In the genomic region with DNA sequence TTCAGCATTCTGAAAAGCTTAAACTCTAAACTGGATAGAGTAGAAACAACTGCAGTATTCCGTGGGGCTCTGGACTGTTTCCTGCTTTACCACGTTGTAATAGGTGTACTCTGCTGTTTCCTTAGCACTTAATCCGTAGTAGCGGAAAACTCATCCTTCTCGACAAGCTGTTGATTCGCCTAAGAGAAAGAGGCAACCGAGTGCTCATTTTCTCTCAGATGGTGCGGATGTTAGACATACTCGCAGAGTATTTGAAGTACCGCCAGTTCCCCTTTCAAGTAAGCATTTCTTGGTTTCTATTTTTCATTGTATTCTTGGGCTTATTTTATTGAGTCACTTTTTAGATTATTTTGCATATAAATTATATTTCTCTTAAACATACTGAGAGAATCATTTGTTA, we compare ENCODE assay signal across 25 mouse cellular contexts. TPM values are rescaled to one million over a fixed set of nuclear protein-coding genes. Genes with fewer than 3 reads are reported as not detected.
DNase-seq lines count a peak whose midpoint lies in the region; ATAC-seq and TF ChIP-seq lines count a peak whose summit lies in the region.
"Had no signal": no experiment of that assay in that cellular context is flagged by ENCODE, and none has a peak within 500 bp of the region (broad histone marks: within the 10 kb centered on the region; RNA-seq: fewer than 3 reads in every experiment).

No protein-coding gene starts in this region.

- H3K27ac ChIP-seq in heart, adult 2 months = peak overlapping the region; percentile 6
- 0 out of 2 replicates have a peak overlapping the region, but pooled peaks have one; percentile 41 for H3K27ac ChIP-seq in heart, postnatal 0 days (ENCODE audit: low read depth)
- H3K27ac ChIP-seq in stomach, postnatal 0 days (replicated peaks) = no peak overlapping the region
- H3K27ac ChIP-seq: forebrain, embryonic 13.5 days; left cerebral cortex, adult 2 months; limb, embryonic 12.5 days; liver, embryonic 15.5 days; midbrain, embryonic 15.5 days; neural tube, embryonic 12.5 days had no signal

- WGBS in heart, adult 2 months = 63% methylated on average over 10 of the region's 10 CpGs
- 79% methylated on average over 10 of the region's 10 CpGs for WGBS in heart, postnatal 0 days
- 86% methylated on average over 10 of the region's 10 CpGs for WGBS in stomach, postnatal 0 days

- no peak for TF ChIP-seq CTCF in heart, adult 2 months (IDR thresholded peaks at IDR 0.05)
- no peak for TF ChIP-seq CTCF in heart, postnatal 0 days (IDR thresholded peaks at IDR 0.05; ENCODE audit: low read depth)
- TF ChIP-seq CTCF in stomach, postnatal 0 days (IDR thresholded peaks at IDR 0.05; ENCODE audit: low read depth) = no peak

- DNase-seq in heart, adult 2 months = no peak
- DNase-seq in heart, adult 8-10 months (ENCODE audit: low spot score) = no peak
- no peak for DNase-seq in heart, postnatal 0 days (ENCODE audit: low spot score)
- no peak for DNase-seq in heart, adult 9 months (ENCODE audit: low spot score in 2 of 2)
- DNase-seq in stomach, postnatal 0 days (ENCODE audit: low spot score) = no peak
- no peak for DNase-seq in neural tube, embryonic 10.5 days (ENCODE audit: extremely low spot score, low spot score)
- DNase-seq: cerebellum, adult 18-20 months; cerebellum, postnatal 10 days; gastrocnemius, postnatal 10 days; kidney, adult 9 months; kidney, postnatal 10 days; lung, embryonic 14.5 days; lung, postnatal 14 days; right cerebral cortex, adult 18-20 months; right cerebral cortex, postnatal 4 days had no signal

- H3K4me2 ChIP-seq in heart, postnatal 0 days (ENCODE audit: low read depth, low read length) = no peak overlapping the region
- H3K4me2 ChIP-seq in stomach, postnatal 0 days (replicated peaks; ENCODE audit: low read depth) = no peak overlapping the region
- H3K4me2 ChIP-seq: forebrain, embryonic 13.5 days; limb, embryonic 12.5 days; liver, embryonic 15.5 days; lung, embryonic 14.5 days; midbrain, embryonic 15.5 days; neural tube, embryonic 12.5 days had no signal

- no peaks in the 10 kb centered on the region for H3K9me3 ChIP-seq in heart, postnatal 0 days (replicated peaks; ENCODE audit: control insufficient read depth, low read length)
- no peaks in the 10 kb centered on the region for H3K9me3 ChIP-seq in stomach, postnatal 0 days (ENCODE audit: control insufficient read depth, low read length)
- H3K9me3 ChIP-seq: forebrain, embryonic 13.5 days; limb, embryonic 12.5 days; liver, embryonic 15.5 days; midbrain, embryonic 15.5 days; neural tube, embryonic 12.5 days had no signal

- H3K27me3 ChIP-seq in heart, adult 2 months (ENCODE audit: control insufficient read depth, insufficient read depth, low read length) = no peaks in the 10 kb centered on the region
- no peaks in the 10 kb centered on the region for H3K27me3 ChIP-seq in heart, postnatal 0 days (ENCODE audit: control insufficient read depth, insufficient read depth, low read length)
- no peaks in the 10 kb centered on the region for H3K27me3 ChIP-seq in stomach, postnatal 0 days (ENCODE audit: control insufficient read depth, insufficient read depth, low read length)
- H3K27me3 ChIP-seq: forebrain, embryonic 13.5 days; limb, embryonic 12.5 days; liver, embryonic 15.5 days; midbrain, embryonic 15.5 days; neural tube, embryonic 12.5 days had no signal

- H3K36me3 ChIP-seq in heart, adult 2 months (ENCODE audit: control insufficient read depth, insufficient read depth, low read length) = peaks cover 3% of the 10 kb centered on the region
- peaks cover 51% of the 10 kb centered on the region for H3K36me3 ChIP-seq in heart, postnatal 0 days (replicated peaks; ENCODE audit: control insufficient read depth, insufficient read depth, low read length)
- peaks cover 14% of the 10 kb centered on the region for H3K36me3 ChIP-seq in stomach, postnatal 0 days (ENCODE audit: control insufficient read depth, insufficient read depth, low read length)

- H3K79me2 ChIP-seq in heart, adult 2 months (replicated peaks; ENCODE audit: control insufficient read depth, insufficient read depth, low read length) = no peaks in the 10 kb centered on the region

- no peak overlapping the region for H3K9ac ChIP-seq in heart, adult 2 months (ENCODE audit: low read depth, low read length)
- H3K9ac ChIP-seq in heart, postnatal 0 days (replicated peaks; ENCODE audit: low read depth, low read length) = no peak overlapping the region
- no peak overlapping the region for H3K9ac ChIP-seq in stomach, postnatal 0 days (ENCODE audit: low read length)
- H3K9ac ChIP-seq: forebrain, embryonic 13.5 days; limb, embryonic 12.5 days; liver, embryonic 15.5 days; lung, embryonic 14.5 days; midbrain, embryonic 15.5 days; neural tube, embryonic 12.5 days had no signal

- TF ChIP-seq POLR2A in heart, adult 2 months (IDR thresholded peaks at IDR 0.05; ENCODE audit: insufficient read depth, low read depth, low read length) = no peak

- no peaks in the 10 kb centered on the region; the same call in 1 of the 2 replicates for H3K4me1 ChIP-seq in heart, adult 2 months (ENCODE audit: control insufficient read depth, insufficient read depth, low read length)
- no peaks in the 10 kb centered on the region for H3K4me1 ChIP-seq in heart, postnatal 0 days (ENCODE audit: control insufficient read depth, insufficient read depth)
- H3K4me1 ChIP-seq in stomach, postnatal 0 days (replicated peaks; ENCODE audit: control insufficient read depth, insufficient read depth) = no peaks in the 10 kb centered on the region
- H3K4me1 ChIP-seq: forebrain, embryonic 13.5 days; liver, embryonic 15.5 days; midbrain, embryonic 15.5 days; neural tube, embryonic 12.5 days had no signal

- no peak overlapping the region for H3K4me3 ChIP-seq in heart, adult 2 months
- no peak overlapping the region for H3K4me3 ChIP-seq in heart, postnatal 0 days (ENCODE audit: low read depth, low read length)
- H3K4me3 ChIP-seq in stomach, postnatal 0 days (ENCODE audit: low read depth, low read length) = no peak overlapping the region
- H3K4me3 ChIP-seq: forebrain, embryonic 13.5 days; left cerebral cortex, adult 2 months; limb, embryonic 12.5 days; liver, embryonic 15.5 days; midbrain, embryonic 15.5 days; neural tube, embryonic 12.5 days had no signal

- TF ChIP-seq EP300 in heart, adult 2 months (IDR thresholded peaks at IDR 0.05; ENCODE audit: insufficient read depth, low read depth, low read length) = no peak
- TF ChIP-seq EP300 in heart, postnatal 0 days (IDR thresholded peaks at IDR 0.05; ENCODE audit: low read depth) = no peak
- TF ChIP-seq EP300 in stomach, postnatal 0 days (optimal IDR thresholded peaks at IDR 0.05) = no peak

- intact Hi-C loops in heart, adult 2 months (cut with DNase I) = no loop called here

- ATAC-seq in heart, postnatal 0 days (ENCODE audit: insufficient read depth, low read depth) = no peak
- peak; percentile 36 for ATAC-seq in activated CD4-positive, CD25-positive, alpha-beta regulatory T cell, adult 4 months
- no peak for ATAC-seq in stomach, postnatal 0 days (ENCODE audit: low FRiP score, low TSS enrichment)
- ATAC-seq in erythroid progenitor cell, adult 5-6 weeks (replicated peaks; ENCODE audit: low FRiP score, poor library complexity, severe bottlenecking) = no peak
- ATAC-seq: forebrain, embryonic 13.5 days; hindbrain, embryonic 16.5 days; intestine, embryonic 16.5 days; midbrain, embryonic 15.5 days had no signal

RNA-seq across cellular contexts. Expression of a gene that starts 38.2 kb away (rescaled TPM):
- 10 to 100 TPM; 19.9 to 20.7 TPM for total RNA-seq in heart, adult 2 months (2021)
- polyA plus RNA-seq in heart, adult 2 months (2012; rRNA removed) = 1.6 and 2.9 TPM in 2 replicates
- 10 to 100 TPM; 14.0 to 16.8 (median 15.8) TPM for total RNA-seq in heart, adult 8-10 months (2022)
- 8.7 and 15.3 TPM in 2 replicates for total RNA-seq in heart, postnatal 0 days (2014; rRNA removed; ENCODE audit: low replicate concordance)
- 8.8 and 9.7 TPM in 2 replicates for polyA plus RNA-seq in heart, postnatal 0 days (2015; fragmentation: Nextera tagmentation; extraction: Ambion mirVana)
- 10 to 100 TPM; 16.3 to 17.3 TPM for polyA plus RNA-seq in activated CD4-positive, CD25-positive, alpha-beta regulatory T cell, adult 4 months (2017; shearing (Covaris generic))
- 13.0 and 13.4 TPM in 2 replicates for polyA plus RNA-seq in stomach, postnatal 0 days (2015; fragmentation: Nextera tagmentation; extraction: Ambion mirVana)
- 37.7 and 50.8 TPM in 2 replicates for total RNA-seq in erythroid progenitor cell, adult 5-6 weeks (2015; ENCODE audit: low replicate concordance)
- total RNA-seq in erythroid progenitor cell, adult 5-6 weeks (2017; ENCODE audit: low replicate concordance) = 57.9 and 63.3 TPM in 2 replicates
